Mouse (Mus musculus): Measurements from ENCODE around the gene Tspan5.

DNA sequence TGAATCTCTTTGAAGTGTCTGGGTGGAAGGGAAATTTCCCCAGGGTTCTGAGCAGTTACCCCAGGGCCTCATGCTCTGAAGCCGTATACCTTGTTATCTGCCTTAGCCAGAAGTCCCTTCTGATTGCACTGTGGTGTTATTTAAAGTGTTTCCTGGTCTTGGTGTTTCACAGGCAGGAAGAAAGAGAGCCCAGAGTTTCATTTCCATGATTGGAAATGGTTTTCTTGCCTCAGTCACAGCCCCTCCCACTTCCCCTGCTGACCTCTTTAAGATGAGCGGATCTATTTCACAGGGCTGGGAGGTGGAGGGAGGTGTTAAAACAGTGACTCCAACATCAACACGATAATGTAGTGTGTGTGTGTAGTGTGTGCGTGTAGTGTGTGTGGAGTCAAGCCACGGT lies 151.5 kb downstream of the Tspan5 start:
- TF ChIP-seq GATA1 (IDR thresholded peaks at IDR 0.05; ENCODE audit: low read length), result no peak
- TF ChIP-seq TAL1 (IDR thresholded peaks at IDR 0.05; ENCODE audit: low read length), result no peak
